Comparison of ENCODE assay signal across 17 mouse cellular contexts in the genomic region with DNA sequence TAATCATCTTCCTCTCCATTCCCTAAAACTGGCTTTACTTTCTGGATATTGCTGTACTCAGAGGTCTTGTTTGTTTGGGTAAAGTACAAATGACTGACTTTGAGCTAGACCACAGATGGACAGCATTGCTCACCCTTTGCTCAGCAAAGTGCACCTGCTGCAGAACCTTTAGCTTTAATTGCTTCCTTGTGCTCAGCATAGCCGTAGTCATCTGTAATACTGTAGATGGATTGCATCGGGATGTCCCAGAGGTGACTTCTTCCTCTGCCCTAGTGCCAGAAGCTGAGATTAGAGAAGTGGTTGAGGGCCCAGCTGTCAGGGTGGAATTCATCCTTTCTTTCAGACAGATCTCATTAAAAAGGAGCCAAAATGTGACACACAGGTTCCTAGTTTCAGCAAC. TPM values are rescaled to one million over a fixed set of nuclear protein-coding genes. Genes with fewer than 3 reads are reported as not detected.
DNase-seq lines count a peak whose midpoint lies in the region; ATAC-seq and TF ChIP-seq lines count a peak whose summit lies in the region.
"Had no signal": no experiment of that assay in that cellular context is flagged by ENCODE, and none has a peak within 500 bp of the region (broad histone marks: within the 10 kb centered on the region; RNA-seq: fewer than 3 reads in every experiment).

No protein-coding gene starts in this region.

- 14% methylated on average over 2 of the region's 2 CpGs for WGBS in heart, adult 2 months
- 8% methylated on average over 2 of the region's 2 CpGs for WGBS in liver, adult 2 months
- WGBS in liver, embryonic 11.5 days = 62% methylated on average over 2 of the region's 2 CpGs
- 69% methylated on average over 2 of the region's 2 CpGs for WGBS in kidney, embryonic 14.5 days

- no peak for TF ChIP-seq POLR2A in heart, adult 2 months (IDR thresholded peaks at IDR 0.05; ENCODE audit: insufficient read depth, low read depth, low read length)
- no peak for TF ChIP-seq POLR2A in liver, adult 2 months (IDR thresholded peaks at IDR 0.05; ENCODE audit: extremely low read depth, insufficient read depth, low read length)

- no peak overlapping the region for H3K4me3 ChIP-seq in heart, adult 2 months
- H3K4me3 ChIP-seq in liver, adult 2 months (ENCODE audit: insufficient read depth, low read depth, low read length) = peak overlapping the region; percentile 56
- no peak overlapping the region for H3K4me3 ChIP-seq in liver, embryonic 11.5 days (ENCODE audit: low read depth, low read length)
- no peak overlapping the region for H3K4me3 ChIP-seq in kidney, embryonic 14.5 days (ENCODE audit: low read length)
- H3K4me3 ChIP-seq: hindbrain, embryonic 15.5 days; left cerebral cortex, adult 2 months; midbrain, embryonic 15.5 days had no signal

- intact Hi-C loops in heart, adult 2 months (cut with DNase I) = loop anchor here (5.0 kb wide), 1 partner anchor 50 kb away; no protein-coding TSS in a partner anchor

- peak overlapping the region; percentile 91 for H3K27ac ChIP-seq in heart, adult 2 months
- H3K27ac ChIP-seq in liver, adult 2 months (replicated peaks; ENCODE audit: insufficient read depth, low read depth, low read length) = peak overlapping the region; percentile 92
- H3K27ac ChIP-seq in liver, embryonic 11.5 days (ENCODE audit: low read depth, low read length) = no peak overlapping the region
- H3K27ac ChIP-seq in kidney, embryonic 14.5 days (ENCODE audit: low read depth, low read length) = no peak overlapping the region
- H3K27ac ChIP-seq: hindbrain, embryonic 15.5 days; left cerebral cortex, adult 2 months; midbrain, embryonic 15.5 days had no signal

- H3K9ac ChIP-seq in heart, adult 2 months (ENCODE audit: low read depth, low read length) = no peak overlapping the region
- peak overlapping the region; percentile 1; the same call in 1 of the 2 replicates for H3K9ac ChIP-seq in liver, adult 2 months (ENCODE audit: low read depth, low read length)
- H3K9ac ChIP-seq in liver, embryonic 11.5 days (ENCODE audit: low read depth, low read length) = no peak overlapping the region
- H3K9ac ChIP-seq in kidney, embryonic 14.5 days (ENCODE audit: low read depth, low read length) = no peak overlapping the region
- H3K9ac ChIP-seq: forebrain, postnatal 0 days; hindbrain, embryonic 15.5 days; midbrain, embryonic 15.5 days had no signal

- no peaks in the 10 kb centered on the region for H3K9me3 ChIP-seq in liver, embryonic 11.5 days (ENCODE audit: control insufficient read depth, low read length)
- no peaks in the 10 kb centered on the region for H3K9me3 ChIP-seq in kidney, embryonic 14.5 days (ENCODE audit: control insufficient read depth, low read length)
- H3K9me3 ChIP-seq: hindbrain, embryonic 15.5 days; midbrain, embryonic 15.5 days had no signal

- no peak overlapping the region for H3K4me2 ChIP-seq in liver, embryonic 11.5 days
- H3K4me2 ChIP-seq in kidney, embryonic 14.5 days (replicated peaks; ENCODE audit: low read depth, low read length) = no peak overlapping the region
- H3K4me2 ChIP-seq: hindbrain, embryonic 15.5 days; midbrain, embryonic 15.5 days had no signal

- H3K27me3 ChIP-seq in heart, adult 2 months (ENCODE audit: control insufficient read depth, insufficient read depth, low read length) = no peaks in the 10 kb centered on the region
- no peaks in the 10 kb centered on the region for H3K27me3 ChIP-seq in liver, adult 2 months (ENCODE audit: control insufficient read depth, insufficient read depth, low read length)
- H3K27me3 ChIP-seq in liver, embryonic 11.5 days (replicated peaks; ENCODE audit: control insufficient read depth, insufficient read depth, low read length) = no peaks in the 10 kb centered on the region
- no peaks in the 10 kb centered on the region for H3K27me3 ChIP-seq in kidney, embryonic 14.5 days (ENCODE audit: control insufficient read depth, insufficient read depth, low read length)
- H3K27me3 ChIP-seq: hindbrain, embryonic 15.5 days; midbrain, embryonic 15.5 days had no signal

- H3K4me1 ChIP-seq in heart, adult 2 months (ENCODE audit: control insufficient read depth, insufficient read depth, low read length) = peaks cover 55% of the 10 kb centered on the region
- H3K4me1 ChIP-seq in liver, adult 2 months (ENCODE audit: control insufficient read depth, insufficient read depth, low read length) = peaks cover 40% of the 10 kb centered on the region
- H3K4me1 ChIP-seq in liver, embryonic 11.5 days (replicated peaks; ENCODE audit: control insufficient read depth, insufficient read depth, low read length) = peaks cover 73% of the 10 kb centered on the region
- peaks cover 22% of the 10 kb centered on the region for H3K4me1 ChIP-seq in kidney, embryonic 14.5 days (ENCODE audit: control insufficient read depth, insufficient read depth, low read length)

- no peak for TF ChIP-seq EP300 in heart, adult 2 months (IDR thresholded peaks at IDR 0.05; ENCODE audit: insufficient read depth, low read depth, low read length)

- H3K36me3 ChIP-seq in heart, adult 2 months (ENCODE audit: control insufficient read depth, insufficient read depth, low read length) = peaks cover 27% of the 10 kb centered on the region
- no peaks in the 10 kb centered on the region for H3K36me3 ChIP-seq in liver, adult 2 months (ENCODE audit: control insufficient read depth, insufficient read depth, low read length)
- H3K36me3 ChIP-seq in liver, embryonic 11.5 days (ENCODE audit: control insufficient read depth, insufficient read depth, low read length) = no peaks in the 10 kb centered on the region; the same call in 1 of the 2 replicates
- no peaks in the 10 kb centered on the region for H3K36me3 ChIP-seq in kidney, embryonic 14.5 days (ENCODE audit: control insufficient read depth, insufficient read depth, low read length)
- H3K36me3 ChIP-seq: hindbrain, embryonic 15.5 days; midbrain, embryonic 15.5 days had no signal

- no peak for TF ChIP-seq CTCF in heart, adult 2 months (IDR thresholded peaks at IDR 0.05)
- no peak for TF ChIP-seq CTCF in liver, adult 2 months (IDR thresholded peaks at IDR 0.05; ENCODE audit: low read depth, low read length)

- ATAC-seq in liver, embryonic 11.5 days (replicated peaks; ENCODE audit: low FRiP score) = no peak
- peak; percentile 28 for ATAC-seq in megakaryocyte, adult 5-6 weeks (ENCODE audit: poor library complexity, severe bottlenecking)
- ATAC-seq in kidney, embryonic 14.5 days (ENCODE audit: low FRiP score, low TSS enrichment) = no peak
- ATAC-seq in megakaryocyte-erythroid progenitor cell, adult 5-6 weeks (replicated peaks; ENCODE audit: low FRiP score, low TSS enrichment, poor library complexity, severe bottlenecking) = no peak
- ATAC-seq: forebrain, postnatal 0 days; midbrain, embryonic 15.5 days had no signal

- DNase-seq in heart, adult 2 months = no peak
- DNase-seq in heart, adult 9 months (ENCODE audit: low spot score in 2 of 2) = no peak
- peak; percentile 81 for DNase-seq in liver, adult 2 months (ENCODE audit: extremely low read depth, low read depth, low spot score)
- DNase-seq in liver, embryonic 11.5 days (ENCODE audit: low spot score) = no peak
- peak; percentile 39 for DNase-seq in adipocyte (ENCODE audit: low spot score)
- DNase-seq: B cell, adult 2 months; cerebellum, adult 9-10 months; forebrain, postnatal 0 days; kidney, adult 8-10 months; lung, adult 2 months; right cerebral cortex, postnatal 25 days had no signal

- peaks cover 7% of the 10 kb centered on the region for H3K79me2 ChIP-seq in heart, adult 2 months (replicated peaks; ENCODE audit: control insufficient read depth, insufficient read depth, low read length)
- peaks cover 52% of the 10 kb centered on the region for H3K79me2 ChIP-seq in liver, adult 2 months (ENCODE audit: control insufficient read depth, insufficient read depth, low read length)

RNA-seq across cellular contexts. Expression of a gene that starts 56.1 kb away (rescaled TPM):
- 10 to 100 TPM; 67.2 to 77.6 TPM for total RNA-seq in heart, adult 2 months (2021)
- 13.1 and 23.9 TPM in 2 replicates for polyA plus RNA-seq in heart, adult 2 months (2012; rRNA removed)
- total RNA-seq in liver, adult 2 months (2014; rRNA removed) = 32.3 and 33.4 TPM in 2 replicates
- 5.5 and 7.7 TPM in 2 replicates for polyA plus RNA-seq in liver, adult 2 months (2012; rRNA removed)
- 15.2 and 16.4 TPM in 2 replicates for polyA plus RNA-seq in liver, embryonic 11.5 days (2014; fragmentation: Nextera tagmentation; extraction: Ambion mirVana)
- total RNA-seq in megakaryocyte, adult 5-6 weeks (2015) = 12.3 and 12.7 TPM in 2 replicates
- total RNA-seq in megakaryocyte, adult 5-6 weeks (2017) = 14.6 and 18.0 TPM in 2 replicates
- 7.4 and 13.0 TPM in 2 replicates for polyA plus RNA-seq in kidney, embryonic 14.5 days (2014; fragmentation: Nextera tagmentation; extraction: Ambion mirVana)
- total RNA-seq in megakaryocyte-erythroid progenitor cell, adult 5-6 weeks (2014; fragmentation: Nextera tagmentation) = 34.9 and 41.6 TPM in 2 replicates
- total RNA-seq in megakaryocyte-erythroid progenitor cell, adult 5-6 weeks (2017) = 36.5 and 45.9 TPM in 2 replicates

Comparison
In these comparisons a context has a peak if more than half of its experiments do, and no peak if none do; other contexts are left out.
1. DNase-seq: peak in liver, adult 2 months (single experiment) and adipocyte (single experiment); none in heart, adult 2 months (0 of 2), heart, adult 9 months (0 of 2) and liver, embryonic 11.5 days (single experiment).
2. H3K27ac ChIP-seq: peak in heart, adult 2 months (single experiment) and liver, adult 2 months (single experiment); none in liver, embryonic 11.5 days (single experiment) and kidney, embryonic 14.5 days (single experiment).